Mouse (Mus musculus): ENCODE measurements around the gene Tmem135.

DNA sequence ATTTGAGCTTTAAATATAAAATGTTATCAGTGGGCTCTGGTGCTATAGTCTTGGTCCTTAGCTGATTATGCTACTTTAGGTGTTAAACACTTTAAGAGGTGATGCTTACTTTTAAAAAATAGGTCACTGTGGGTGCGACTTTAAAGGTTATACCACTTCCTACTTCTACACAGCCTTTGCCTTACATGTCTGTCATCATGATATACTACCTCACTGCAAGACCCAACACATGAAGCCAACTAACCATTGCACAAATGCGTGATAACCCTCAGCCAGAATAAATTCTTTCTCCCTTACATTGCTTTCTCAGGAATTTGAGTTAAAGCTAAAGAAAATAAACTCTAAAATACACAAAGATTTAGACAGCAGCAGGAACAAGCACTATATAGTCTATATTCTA, 150.7 kb downstream of the Tmem135 start:
- TF ChIP-seq CTCF (conservative IDR thresholded peaks at IDR 0.05; ENCODE audit: insufficient read depth, insufficient read length, low read depth, low read length) (no peak), POLR2A (IDR thresholded peaks at IDR 0.05; ENCODE audit: low read depth, low read length) (no peak)
